Mouse (Mus musculus) urinary bladder, postnatal 25 days (tissue): ENCODE results near the gene Crtc2.
"Not testable (repeated sequence)": the region's sequence is repeated elsewhere in the genome, so short reads cannot be mapped to it uniquely, and the experiment has no call there.

Experiments
- DNase-seq: peaks from one replicate; pipeline ENCODE4 v3.0.0; 2022; ENCODE audit warnings: low spot score

Gene Crtc2

DNA sequence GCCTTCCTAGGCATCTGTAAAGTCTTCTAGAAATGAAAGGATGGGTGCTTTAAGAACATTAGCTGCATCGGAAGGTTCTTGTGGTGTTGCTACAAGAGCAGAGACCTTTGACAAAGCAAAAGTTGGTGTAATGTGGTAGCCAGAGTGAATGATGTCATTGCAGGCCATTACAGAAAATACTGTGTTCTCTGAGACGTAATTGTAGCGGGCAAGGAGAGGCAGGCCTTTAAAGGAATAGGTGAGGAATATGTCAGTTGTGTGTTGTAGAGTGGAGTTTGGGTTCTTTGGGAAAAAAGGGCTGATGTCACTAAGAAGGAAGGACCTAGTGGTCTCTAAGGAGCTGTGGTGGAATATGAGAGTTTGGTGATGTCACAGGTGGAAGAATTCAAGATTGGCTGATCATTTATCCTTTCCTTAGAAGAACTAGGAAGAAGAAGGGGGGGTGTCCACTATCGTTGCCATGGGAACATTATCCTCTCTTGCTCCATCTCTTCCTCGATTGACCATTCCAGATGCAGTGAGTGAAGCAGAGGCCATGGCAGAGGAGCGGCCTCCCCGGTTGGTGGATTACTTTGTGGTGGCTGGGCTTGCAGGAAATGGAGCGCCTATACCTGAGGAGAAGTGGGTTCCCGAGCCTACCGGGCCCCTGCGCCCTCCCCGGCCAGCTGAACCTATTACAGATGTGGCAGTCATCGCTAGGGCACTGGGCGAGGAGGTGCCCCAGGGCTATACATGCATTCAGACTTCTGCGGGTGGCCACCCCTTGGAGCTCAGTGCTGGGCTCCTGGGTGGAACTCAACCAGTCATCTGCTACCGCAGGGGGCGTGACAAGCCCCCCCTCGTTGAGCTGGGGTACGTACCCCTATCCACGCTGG is 13.2 kb downstream of the Crtc2 start:
- DNase-seq, result no peak

DNA sequence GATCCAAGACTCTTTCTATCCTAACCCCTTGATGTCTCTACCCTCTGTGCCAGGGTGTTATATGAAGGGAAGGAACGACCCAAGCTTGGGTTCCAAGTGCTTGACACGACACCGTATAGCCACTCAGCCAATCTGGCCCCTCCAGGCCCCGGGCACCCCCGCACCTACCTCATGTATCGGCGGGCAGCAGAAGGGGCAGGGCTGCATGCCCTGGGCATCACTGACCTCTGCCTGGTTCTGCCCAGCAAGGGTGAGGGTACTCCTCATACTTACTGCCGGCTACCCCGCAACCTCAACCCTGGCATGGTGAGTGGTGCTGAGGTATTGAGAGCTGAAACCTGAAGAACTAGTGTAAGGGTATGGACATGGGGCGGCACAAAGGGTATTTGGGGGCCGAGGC is 14.2 kb downstream of the Crtc2 start:
- no peak for DNase-seq

DNA sequence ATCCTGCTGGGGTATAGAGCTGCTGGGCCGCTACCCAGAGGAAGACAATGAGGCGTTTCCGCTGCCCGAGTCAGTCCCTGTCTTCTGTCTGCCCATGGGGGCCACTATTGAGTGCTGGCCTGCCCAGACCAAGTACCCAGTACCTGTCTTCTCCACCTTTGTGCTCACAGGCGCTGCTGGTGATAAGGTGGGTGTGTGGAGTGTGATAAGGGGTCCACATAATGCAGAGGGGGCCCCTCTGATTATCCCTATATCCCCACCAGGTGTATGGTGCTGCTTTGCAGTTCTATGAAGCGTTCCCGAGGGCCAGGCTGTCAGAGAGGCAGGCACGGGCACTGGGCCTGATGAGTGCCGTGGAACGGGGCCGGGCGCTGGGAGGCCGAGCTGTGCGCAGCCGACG is 15.0 kb downstream of the Crtc2 start:
- no peak for DNase-seq

DNA sequence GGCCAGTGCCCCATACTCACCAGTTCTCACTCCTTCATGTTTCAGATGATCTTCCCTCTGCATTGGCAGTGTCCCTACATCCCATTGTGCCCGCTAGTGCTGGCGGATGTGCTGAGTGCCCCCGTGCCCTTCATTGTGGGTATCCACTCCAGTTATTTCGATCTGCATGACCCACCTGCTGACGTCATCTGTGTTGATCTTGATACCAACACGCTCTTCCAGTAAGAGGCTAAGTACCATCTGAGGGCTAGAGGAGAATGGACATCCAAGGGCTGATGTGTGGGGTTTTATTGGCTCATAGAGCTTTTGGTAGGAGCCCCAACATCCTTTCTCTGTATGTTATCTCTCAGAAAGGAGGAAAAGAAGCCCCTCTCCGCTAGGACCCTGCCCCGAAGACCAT is 16.8 kb downstream of the Crtc2 start:
- no peak for DNase-seq

DNA sequence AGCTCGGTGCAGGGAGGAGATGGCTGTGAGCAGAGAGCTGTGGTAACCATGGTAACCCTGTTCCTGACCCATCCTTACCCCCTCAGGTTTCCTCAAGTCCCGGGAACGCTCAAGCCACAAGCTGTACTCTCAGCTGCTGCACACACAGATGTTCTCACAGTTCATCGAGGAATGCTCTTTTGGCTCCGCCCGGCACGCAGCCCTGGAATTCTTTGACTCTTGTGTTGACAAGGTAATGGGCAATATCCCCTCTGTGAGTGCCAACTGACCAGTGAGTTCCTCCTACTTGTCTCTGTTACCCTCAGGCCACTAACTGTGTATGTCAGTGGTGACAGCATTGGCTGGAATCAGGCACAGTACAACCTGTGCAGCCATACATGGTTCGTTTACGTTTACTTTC is 18.2 kb downstream of the Crtc2 start:
- no peak for DNase-seq

DNA sequence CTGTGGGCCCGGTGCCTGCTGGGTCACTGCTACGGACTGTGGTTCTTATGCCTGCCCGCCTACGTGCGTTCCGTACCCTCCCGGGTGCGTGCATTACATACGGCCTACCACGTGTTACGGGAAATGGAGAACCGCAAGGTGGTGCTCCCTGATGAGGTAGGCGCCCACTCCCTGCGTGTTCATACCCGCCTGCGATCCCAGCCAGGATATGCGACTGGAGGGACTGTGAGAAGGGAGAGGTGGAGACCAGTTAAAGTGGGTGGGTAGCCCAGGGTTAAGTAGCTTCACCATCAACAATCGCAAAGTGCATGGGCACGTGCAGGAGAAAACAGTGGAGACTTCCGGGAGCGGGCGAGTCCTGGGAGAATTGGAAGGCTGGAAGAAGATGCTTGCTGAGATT is 19.9 kb downstream of the Crtc2 start:
- DNase-seq, result no peak

DNA sequence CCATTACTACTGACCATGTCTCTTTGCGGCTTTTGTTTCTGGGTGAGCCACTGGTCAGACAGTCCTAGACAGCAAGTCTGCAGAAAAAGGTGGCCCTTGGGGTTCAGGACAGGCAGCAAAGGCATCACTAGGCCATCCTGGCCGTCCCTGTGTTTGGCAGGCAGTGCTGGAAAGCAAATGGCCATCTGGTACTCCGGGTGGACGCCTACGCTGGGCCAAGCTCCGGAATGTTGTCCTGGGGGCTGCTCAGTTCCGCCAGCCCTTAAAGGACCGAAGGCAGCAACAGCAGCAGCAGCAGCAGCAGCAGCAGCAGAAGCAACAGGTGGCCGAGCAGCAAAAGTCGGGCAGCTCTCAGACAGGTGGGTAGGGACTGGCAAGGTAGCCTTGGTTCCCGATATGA is 21.3 kb downstream of the Crtc2 start:
- DNase-seq, result no peak

DNA sequence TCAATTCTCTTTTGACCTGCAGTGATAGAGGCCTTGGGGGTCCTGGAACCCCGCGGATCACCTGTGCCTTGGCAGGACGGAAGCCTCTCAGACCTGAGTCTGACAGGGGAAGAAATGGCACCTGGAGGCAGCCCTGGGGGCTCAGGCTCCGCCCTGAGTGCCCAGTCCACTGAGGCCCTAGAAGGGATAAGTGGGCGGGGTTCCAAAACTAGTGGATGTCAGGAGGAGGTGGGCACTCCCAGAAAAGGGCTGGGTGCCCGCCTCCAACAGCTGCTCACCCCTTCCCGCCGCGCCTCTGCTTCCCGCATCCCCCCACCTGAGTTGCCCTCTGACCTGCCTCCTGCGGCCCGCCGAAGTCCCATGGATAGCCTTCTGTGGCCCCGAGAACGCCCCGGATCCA is 22.9 kb downstream of the Crtc2 start:
- DNase-seq, result no peak

DNA sequence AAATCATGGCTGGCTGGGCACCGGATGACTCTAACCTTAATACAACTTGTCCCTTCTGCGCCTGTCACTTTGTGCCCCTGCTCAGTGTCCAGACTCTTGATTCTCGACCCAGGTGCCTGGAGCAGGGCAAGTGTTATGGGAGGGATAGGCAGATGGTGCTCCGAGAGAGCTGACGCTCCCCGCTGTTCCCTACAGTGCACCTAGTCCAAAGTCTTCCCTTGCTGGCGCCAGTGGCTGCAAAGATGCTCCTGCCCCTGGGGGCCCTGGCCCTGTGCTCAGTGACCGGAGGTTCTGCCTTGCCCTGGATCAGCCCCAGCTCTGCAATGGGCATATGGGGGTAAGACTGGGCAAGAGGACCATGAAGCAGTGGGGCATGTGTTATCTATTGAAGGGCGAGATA is 23.8 kb downstream of the Crtc2 start:
- no peak for DNase-seq

DNA sequence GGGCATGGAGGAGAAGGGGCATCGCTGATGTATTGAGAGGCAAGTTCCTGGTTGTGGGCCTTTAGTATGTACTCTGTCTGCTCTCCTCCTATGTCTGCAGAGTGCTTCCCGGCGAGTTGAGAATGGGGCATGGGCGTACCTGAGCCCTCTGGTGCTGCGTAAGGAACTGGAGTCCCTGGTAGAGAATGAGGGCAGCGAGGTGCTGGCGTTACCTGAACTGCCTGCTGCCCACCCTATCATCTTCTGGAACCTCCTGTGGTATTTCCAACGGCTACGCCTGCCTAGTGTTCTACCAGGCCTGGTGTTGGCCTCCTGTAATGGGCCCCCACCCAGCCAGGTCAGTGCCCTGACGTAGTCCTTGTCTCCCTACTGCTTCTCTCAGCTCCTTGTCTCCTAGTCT is 24.2 kb downstream of the Crtc2 start:
- no peak for DNase-seq

DNA sequence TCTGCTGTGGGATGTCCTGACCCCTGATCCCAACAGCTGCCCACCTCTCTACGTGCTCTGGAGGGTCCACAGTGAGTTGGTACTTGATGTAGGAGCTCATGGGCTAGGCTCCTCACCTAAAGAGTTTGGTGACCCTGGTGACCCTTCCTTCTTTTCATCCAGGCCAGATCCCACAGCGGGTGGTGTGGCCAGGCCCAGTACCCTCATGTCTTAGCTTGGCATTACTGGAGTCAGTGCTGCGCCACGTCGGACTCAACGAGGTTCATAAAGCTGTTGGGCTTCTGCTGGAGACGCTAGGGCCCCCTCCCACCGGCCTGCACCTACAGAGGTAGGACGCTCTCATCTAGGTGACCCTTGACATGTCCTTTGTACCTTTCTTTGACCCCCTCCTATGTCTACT is 25.3 kb downstream of the Crtc2 start:
- DNase-seq, result no peak

DNA sequence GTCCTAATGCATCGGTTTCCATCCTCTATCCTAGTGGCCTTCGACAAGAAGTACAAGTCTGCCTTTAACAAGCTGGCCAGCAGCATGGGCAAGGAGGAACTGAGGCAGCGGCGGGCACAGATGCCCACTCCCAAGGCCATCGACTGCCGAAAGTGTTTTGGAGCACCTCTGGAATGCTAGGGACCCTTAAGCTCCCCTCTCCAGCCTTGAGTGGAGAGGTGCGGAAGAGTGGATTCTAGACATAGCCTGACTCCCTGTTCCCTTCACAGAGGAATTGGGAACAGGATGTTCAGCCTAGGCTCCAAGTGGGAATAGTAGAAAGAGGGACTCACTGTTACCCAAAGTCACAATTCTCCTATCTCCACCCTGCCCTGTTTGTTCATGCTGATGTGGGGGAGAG is 25.8 kb downstream of the Crtc2 start:
- no peak for DNase-seq

DNA sequence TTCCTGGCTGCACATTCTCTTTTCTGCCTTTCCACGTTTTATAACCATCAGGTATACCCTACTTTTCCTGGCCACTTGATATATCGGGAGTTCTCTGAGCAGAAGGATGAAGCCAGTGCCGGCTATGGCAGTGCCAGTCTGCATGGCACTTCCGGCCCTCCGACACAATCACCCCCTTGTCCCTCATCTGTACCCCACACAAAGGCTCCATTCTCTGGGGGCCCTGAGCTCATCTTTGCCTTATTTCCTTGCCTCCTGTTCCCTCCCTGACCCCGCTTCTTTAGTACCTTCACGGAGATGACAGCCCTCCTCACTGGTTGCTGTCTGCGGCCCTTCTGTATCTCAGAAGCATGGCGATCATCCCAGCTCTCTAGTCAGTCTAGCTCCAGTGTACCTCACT is 26.7 kb downstream of the Crtc2 start:
- no peak for DNase-seq

DNA sequence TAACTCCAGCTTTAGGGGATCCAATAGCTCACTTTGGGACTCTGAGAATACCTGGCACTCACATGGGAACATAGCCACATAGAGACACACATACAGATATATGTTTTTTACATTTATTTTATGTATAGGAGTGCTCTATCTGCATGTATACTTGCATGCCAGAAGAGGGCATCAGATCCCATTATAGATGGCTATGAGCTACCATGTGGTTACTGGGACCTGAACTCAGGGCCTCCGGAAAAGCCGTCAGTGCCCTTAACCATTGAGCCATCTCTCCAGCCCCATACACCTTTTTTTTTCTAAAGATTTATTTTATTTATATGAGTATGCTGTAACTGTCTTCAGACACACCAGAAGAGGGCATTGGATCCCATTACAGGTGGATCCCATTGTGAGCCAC is 30.2 kb downstream of the Crtc2 start:
- DNase-seq, result no peak

DNA sequence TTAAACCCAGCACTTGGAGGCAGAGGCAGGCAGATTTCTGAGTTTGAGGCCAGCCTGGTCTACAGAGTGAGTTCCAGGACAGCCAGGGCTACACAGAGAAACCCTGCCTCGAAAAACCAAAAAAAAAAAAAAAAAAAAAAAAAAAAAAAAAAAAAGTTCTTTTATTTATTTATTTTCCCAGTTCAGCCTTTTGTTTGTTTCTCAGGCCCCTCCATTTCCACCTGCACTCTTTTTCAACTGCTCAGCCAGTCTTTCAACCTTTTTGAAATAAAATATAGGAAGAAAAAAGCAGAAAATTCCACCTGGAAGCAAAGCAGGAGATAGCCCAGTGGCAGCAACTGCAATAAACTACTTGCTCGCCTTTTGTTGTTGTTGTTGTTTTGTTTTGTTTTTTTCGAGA is 35.4 kb downstream of the Crtc2 start:
- DNase-seq, result not testable (repeated sequence)

DNA sequence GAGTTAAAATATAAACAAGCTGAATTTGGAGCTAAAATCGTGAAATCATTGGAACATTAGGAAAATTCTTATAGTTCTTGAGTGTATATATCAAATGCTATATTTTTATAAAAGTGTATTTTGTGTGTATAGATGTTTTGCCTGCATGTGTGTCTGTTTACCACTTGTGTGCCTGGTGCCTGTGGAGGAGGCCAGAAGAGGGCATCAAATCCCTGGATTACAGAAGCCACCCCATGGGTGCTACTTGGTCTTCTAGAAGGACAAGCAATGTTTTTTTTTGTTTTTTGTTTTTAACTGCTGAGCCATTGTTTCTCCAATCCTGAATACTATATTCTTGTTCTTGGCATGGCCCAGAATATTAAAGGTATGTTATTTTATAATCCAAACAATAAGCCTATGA is 36.6 kb downstream of the Crtc2 start:
- DNase-seq, result no peak

DNA sequence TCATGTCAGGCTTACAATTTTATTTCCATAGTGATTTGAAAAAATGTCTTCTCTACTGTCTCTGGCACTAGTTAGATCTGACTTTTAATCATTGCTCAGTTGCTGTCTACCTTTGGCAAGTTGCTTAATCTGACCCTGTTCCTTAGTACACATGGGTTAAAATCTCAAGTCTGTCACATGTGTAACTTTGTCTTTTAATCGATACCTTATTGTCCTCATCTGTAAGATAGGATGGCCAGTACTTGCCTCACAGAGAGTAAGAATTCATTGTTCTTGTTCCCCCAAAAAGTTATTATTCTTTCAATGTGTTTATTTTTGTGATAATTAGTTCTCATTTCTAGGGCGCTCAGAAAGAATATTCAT is 38.0 kb downstream of the Crtc2 start:
- no peak for DNase-seq

DNA sequence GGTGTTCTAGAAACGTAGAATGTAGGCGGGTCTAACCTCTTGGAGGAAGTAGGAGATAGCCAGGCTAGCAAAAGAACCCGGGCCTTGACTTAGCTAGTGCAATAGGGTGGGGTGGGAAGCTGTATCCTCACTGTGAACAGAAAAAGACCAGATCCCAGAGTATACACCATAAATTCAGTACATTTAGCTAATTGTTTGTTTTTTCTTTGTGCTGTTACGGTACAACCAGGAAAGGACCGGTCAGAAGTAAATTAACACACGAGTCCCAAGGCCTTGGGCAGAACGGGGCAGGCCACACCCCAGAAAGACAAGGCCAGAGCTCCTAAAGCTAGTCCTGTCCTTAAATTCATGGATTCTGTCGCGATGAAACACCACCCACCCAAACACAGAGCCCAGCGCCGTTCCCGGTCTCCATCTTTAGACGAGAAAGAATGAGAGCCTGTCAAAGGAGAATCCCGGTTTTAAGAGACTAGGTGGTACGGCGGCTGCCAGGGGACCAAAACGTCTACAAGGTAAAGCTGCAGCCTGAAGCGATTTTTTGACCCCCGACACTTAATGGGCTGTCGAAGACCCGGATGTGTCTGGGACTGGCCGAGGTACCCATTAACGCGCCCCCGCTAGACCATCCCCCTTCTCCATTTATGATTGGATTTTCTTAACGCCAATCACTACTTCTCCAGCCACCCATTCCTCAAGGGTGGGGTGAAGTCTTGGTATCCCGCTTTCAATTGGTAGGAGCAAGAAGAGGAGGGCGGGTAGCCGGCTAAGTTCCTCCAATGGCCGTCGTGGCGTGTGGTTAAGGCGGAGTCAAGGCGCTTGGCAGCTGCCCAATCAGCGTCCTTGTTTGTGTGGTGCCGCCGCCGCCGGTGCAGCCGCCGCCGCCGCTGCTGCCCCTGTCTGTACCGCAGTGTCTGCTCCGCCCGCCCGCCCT is 38.6 kb downstream of the Crtc2 start, which contains the start of gene Gatad2b:
Gatad2b (plus strand) TSS at position 834 of the 931 bp plus-strand sequence.
- peak; percentile 93 for DNase-seq

DNA sequence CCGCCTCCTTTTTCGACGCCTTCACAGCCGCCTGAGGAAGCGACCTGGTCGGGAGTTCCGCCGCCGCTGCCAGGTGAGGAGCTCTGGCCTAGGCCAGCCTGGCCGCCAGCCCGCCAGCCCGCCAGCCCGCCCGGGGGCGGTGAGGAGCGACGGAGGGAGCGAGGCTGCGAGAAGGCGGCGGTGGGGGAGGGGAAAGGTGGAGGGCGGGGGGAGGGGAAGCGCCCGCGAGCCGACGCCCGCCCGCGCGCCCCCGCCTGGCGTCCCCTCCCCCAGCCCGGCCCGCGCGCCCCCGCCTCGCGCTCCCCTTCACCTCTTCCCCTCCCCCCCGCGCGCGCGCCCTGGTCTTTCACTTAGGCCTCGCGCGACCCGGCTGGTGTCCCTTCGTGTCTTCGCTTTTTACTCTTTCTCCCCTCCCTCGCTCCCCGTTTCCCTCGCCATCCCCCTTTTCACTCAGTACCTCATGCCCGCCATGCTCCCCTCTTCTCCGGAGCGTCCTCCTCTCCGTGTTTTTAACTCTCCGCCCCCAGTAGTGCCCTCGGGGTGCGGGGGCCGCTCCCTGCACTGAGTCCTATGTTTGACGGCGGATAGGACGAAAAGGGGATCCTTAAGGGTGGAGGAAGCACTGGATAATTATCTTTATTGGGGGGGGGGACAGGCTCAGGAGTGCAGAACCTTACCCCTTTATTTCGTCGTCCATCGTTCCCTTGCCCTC is 39.5 kb downstream of the Crtc2 start:
- peak; percentile 54 for DNase-seq

DNA sequence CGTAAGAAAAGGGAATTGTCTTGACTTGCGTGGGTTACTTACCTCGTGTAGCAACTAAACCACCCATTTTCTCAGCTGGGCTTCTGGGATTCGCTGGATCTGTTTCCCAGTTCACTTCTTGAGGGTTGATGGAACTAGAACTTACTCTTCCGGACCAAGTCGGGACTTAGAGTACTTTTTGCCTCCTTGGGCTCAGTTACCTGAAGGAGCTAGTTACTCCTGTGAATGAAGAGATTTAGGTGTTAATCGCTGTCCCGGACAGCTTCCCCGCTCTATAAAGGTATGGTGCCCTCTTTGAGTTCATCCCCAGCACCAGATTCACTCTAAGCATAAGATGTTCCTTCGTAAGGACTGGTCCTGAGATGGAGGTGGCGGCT is 40.1 kb downstream of the Crtc2 start:
- no peak for DNase-seq

DNA sequence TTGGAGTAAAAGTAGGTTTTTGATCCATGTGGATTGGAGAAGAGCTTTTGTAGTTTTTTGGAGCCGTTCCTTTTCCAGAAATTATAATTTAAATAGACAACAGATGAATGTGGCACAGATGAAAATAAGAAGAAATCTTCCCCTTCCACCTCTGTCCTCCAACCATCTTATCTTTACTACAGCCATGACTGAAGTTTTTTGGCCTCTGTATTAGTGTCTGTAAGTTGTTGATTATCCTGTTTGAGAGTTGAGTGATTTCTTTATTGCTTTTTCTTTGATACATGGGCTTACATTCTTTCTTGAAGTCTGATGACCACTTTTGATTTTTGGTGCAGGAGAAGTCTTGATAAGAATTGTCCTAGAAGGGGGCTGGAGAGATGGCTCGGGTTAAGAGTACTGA is 40.7 kb downstream of the Crtc2 start:
- DNase-seq, result no peak

DNA sequence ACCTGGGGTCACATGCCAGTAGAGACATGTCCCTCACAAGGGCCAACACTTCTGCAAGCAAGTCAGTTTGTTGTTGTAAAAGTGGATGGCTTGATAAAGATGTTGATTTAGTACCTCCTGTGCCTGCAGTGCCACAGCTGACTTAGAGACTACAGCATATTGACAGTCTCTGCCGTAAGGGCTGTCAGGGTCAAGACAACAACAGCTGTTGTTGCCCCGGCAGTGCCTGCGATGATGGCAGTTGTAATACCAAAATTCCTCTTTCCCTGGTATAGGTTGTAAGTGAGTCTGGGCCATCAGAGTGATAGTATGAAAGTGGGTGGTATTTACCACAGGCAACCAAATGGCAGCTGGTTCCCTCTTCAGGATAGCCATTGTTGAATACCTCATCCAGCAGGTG is 51.8 kb downstream of the Crtc2 start:
- DNase-seq, result no peak

DNA sequence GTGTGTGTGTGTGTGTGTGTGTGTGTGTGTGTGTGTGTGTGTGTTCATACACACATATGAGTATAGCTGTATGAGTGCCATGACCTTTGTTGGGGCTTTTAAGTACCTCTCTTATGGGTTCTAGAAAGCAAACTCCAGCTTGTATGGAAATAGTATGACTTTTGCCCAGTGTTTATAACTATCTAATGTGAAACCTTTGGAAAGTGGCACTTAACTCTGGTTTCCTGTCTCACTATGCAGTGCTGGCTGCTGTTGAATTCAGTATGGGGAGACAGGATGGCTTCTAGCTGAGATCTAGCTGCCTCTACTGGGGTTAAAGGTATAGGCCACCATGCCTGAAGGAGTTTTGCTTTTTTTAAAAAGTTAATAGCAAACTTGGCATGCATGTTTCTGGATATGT is 55.6 kb downstream of the Crtc2 start:
- DNase-seq, result no peak
